Comparison of ENCODE assay signal across 26 mouse cellular contexts in the genomic region with DNA sequence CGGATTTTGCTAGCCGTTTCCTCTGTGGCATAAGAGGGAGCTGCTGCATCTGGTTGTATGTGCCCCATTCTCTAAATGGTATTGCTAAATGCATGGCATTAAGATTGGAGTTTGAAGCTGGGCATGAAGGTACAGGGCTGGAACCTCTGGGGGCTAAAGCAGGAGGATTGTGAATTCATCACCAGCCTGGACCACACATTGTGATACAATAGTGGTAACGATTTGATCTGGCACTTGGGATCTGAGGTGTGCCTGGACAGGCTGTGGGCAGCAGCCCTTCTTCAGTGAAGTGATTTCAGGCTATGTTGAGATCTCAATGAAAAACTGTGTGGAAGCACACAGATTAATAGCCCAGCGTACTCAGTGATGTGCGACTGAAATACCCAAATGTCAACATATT. TPM values are rescaled to one million over a fixed set of nuclear protein-coding genes. Genes with fewer than 3 reads are reported as not detected.
DNase-seq lines count a peak whose midpoint lies in the region; TF ChIP-seq lines count a peak whose summit lies in the region.
"Had no signal": no experiment of that assay in that cellular context is flagged by ENCODE, and none has a peak within 500 bp of the region (broad histone marks: within the 10 kb centered on the region; RNA-seq: fewer than 3 reads in every experiment).

No protein-coding gene starts in this region.

- WGBS in heart, embryonic 10.5 days = 87% methylated on average over 5 of the region's 5 CpGs

- H3K4me1 ChIP-seq in heart, embryonic 10.5 days = peaks cover 26% of the 10 kb centered on the region
- H3K4me1 ChIP-seq in brown adipose tissue, adult 24 weeks (ENCODE audit: control insufficient read depth, insufficient read depth, insufficient read length, low read length) = peaks cover 27% of the 10 kb centered on the region
- peaks cover 13% of the 10 kb centered on the region for H3K4me1 ChIP-seq in cortical plate, adult 2 months (ENCODE audit: control insufficient read depth, insufficient read depth, low read length)

- DNase-seq in heart, adult 11 months = peak; percentile 72
- DNase-seq in heart, embryonic 10.5 days (ENCODE audit: low spot score) = no peak
- no peak for DNase-seq in left cerebral cortex, adult 2 months (ENCODE audit: extremely low spot score in 1 of 2, low spot score in 2 of 2)
- no peak for DNase-seq in left cerebral cortex, adult 9 months (ENCODE audit: low spot score in 2 of 2)
- DNase-seq: B cell, adult 2 months; cerebellum, adult 11 months; cerebellum, postnatal 10 days; gastrocnemius, postnatal 36 days; heart, postnatal 4 days; kidney, adult 11 months; kidney, postnatal 14 days; left cerebral cortex, postnatal 4 days; liver, postnatal 0 days; lung, postnatal 36 days; retina, postnatal 1 day; right cerebral cortex, postnatal 14 days had no signal

- no peaks in the 10 kb centered on the region for H3K27me3 ChIP-seq in heart, embryonic 10.5 days (ENCODE audit: insufficient read depth, poor library complexity, severe bottlenecking)
- H3K27me3 ChIP-seq: embryonic facial prominence, embryonic 15.5 days; forebrain, embryonic 13.5 days; heart, embryonic 15.5 days; liver, embryonic 12.5 days; neural tube, embryonic 12.5 days had no signal

- TF ChIP-seq CTCF in left cerebral cortex, adult 2 months (IDR thresholded peaks at IDR 0.05) = no peak
- no peak for TF ChIP-seq CTCF in cortical plate, adult 2 months (IDR thresholded peaks at IDR 0.05; ENCODE audit: extremely low read depth, insufficient read depth, low read length)

- H3K9me3 ChIP-seq in heart, embryonic 10.5 days = no peaks in the 10 kb centered on the region
- H3K9me3 ChIP-seq: embryonic facial prominence, embryonic 10.5 days; embryonic facial prominence, embryonic 15.5 days; forebrain, embryonic 13.5 days; heart, embryonic 15.5 days; liver, embryonic 12.5 days; neural tube, embryonic 12.5 days had no signal

- no peaks in the 10 kb centered on the region for H3K36me3 ChIP-seq in heart, embryonic 10.5 days
- H3K36me3 ChIP-seq: embryonic facial prominence, embryonic 10.5 days; embryonic facial prominence, embryonic 15.5 days; heart, embryonic 15.5 days; liver, embryonic 12.5 days; neural tube, embryonic 12.5 days had no signal

- intact Hi-C loops in left cerebral cortex, adult 2 months (cut with DNase I) = loop anchor here (2.0 kb wide), 1 partner anchor 15 kb away; no protein-coding TSS in a partner anchor

- no peak overlapping the region for H3K4me3 ChIP-seq in heart, embryonic 10.5 days
- no peak overlapping the region for H3K4me3 ChIP-seq in left cerebral cortex, adult 2 months
- H3K4me3 ChIP-seq in brown adipose tissue, adult 24 weeks (ENCODE audit: insufficient read depth, low read depth, low read length) = no peak overlapping the region
- no peak overlapping the region for H3K4me3 ChIP-seq in cortical plate, adult 2 months (ENCODE audit: insufficient read depth, low read length)
- H3K4me3 ChIP-seq: embryonic facial prominence, embryonic 10.5 days; embryonic facial prominence, embryonic 15.5 days; forebrain, embryonic 13.5 days; heart, embryonic 15.5 days; liver, embryonic 12.5 days; myocyte; neural tube, embryonic 12.5 days had no signal

- H3K27ac ChIP-seq in heart, embryonic 10.5 days = no peak overlapping the region
- peak overlapping the region; percentile 73 for H3K27ac ChIP-seq in left cerebral cortex, adult 2 months
- peak overlapping the region; percentile 64 for H3K27ac ChIP-seq in brown adipose tissue, adult 24 weeks (replicated peaks; ENCODE audit: low read depth, low read length)
- H3K27ac ChIP-seq in cortical plate, adult 2 months (ENCODE audit: insufficient read depth, low read length) = 0 out of 2 replicates have a peak overlapping the region, but pooled peaks have one; percentile 2
- H3K27ac ChIP-seq: embryonic facial prominence, embryonic 10.5 days; embryonic facial prominence, embryonic 15.5 days; forebrain, embryonic 13.5 days; heart, embryonic 15.5 days; hindbrain, embryonic 14.5 days; liver, embryonic 12.5 days; neural tube, embryonic 12.5 days had no signal

- TF ChIP-seq POLR2A in cortical plate, adult 2 months (IDR thresholded peaks at IDR 0.05; ENCODE audit: extremely low read depth, insufficient read depth, low read length) = no peak

RNA-seq across cellular contexts. Expression of gene Fam214a, which starts 26.7 kb away (rescaled TPM):
- 7.3 and 9.2 TPM in 2 replicates for polyA plus RNA-seq in heart, embryonic 10.5 days (2016; fragmentation: Nextera tagmentation; extraction: Ambion mirVana)
- total RNA-seq in left cerebral cortex, adult 2 months (2021) = 10 to 100 TPM; 35.3 to 37.5 TPM
- 29.9 and 41.0 TPM in 2 replicates for polyA plus RNA-seq in brown adipose tissue, adult 24 weeks (2012; ENCODE audit: insufficient read depth, insufficient read length, missing spikeins)
- polyA plus RNA-seq in cortical plate, adult 2 months (2012; rRNA removed) = 26.5 and 27.7 TPM in 2 replicates

RNA-seq across cellular contexts. Expression of gene Arpp19, which starts 58.0 kb away (rescaled TPM):
- polyA plus RNA-seq in heart, embryonic 10.5 days (2016; fragmentation: Nextera tagmentation; extraction: Ambion mirVana) = 280 and 320 TPM in 2 replicates
- 100 to 1,000 TPM; 449 to 473 TPM for total RNA-seq in left cerebral cortex, adult 2 months (2021)
- 221 and 237 TPM in 2 replicates for polyA plus RNA-seq in brown adipose tissue, adult 24 weeks (2012; ENCODE audit: insufficient read depth, insufficient read length, missing spikeins)
- 390 and 417 TPM in 2 replicates for polyA plus RNA-seq in cortical plate, adult 2 months (2012; rRNA removed)
